Mouse (Mus musculus): Measurements from ENCODE around the gene Rpl32.
"Not testable (repeated sequence)": the region's sequence is repeated elsewhere in the genome, so short reads cannot be mapped to it uniquely, and the experiment has no call there.

The Rpl32 gene

GRCm38 (mm10) chr6:115808488-115809231 is at the start of gene Rpl32:
Gene Rpl32, minus strand, starts transcription at chr6:115808747.
- DNase-seq (ENCODE audit: low spot score), result peak; percentile 81

GRCm38 (mm10) chr6:115856361-115856745 is 47.8 kb upstream of the Rpl32 start:
- no peak for DNase-seq (ENCODE audit: low spot score)

- DNase-seq (ENCODE audit: low spot score), result no peak
Observed at GRCm38 (mm10) chr6:115855733-115856360, 47.3 kb upstream of the Rpl32 start.

- no peak for DNase-seq (ENCODE audit: low spot score)
Observed at GRCm38 (mm10) chr6:115854432-115854831, 45.9 kb upstream of the Rpl32 start.

DNA sequence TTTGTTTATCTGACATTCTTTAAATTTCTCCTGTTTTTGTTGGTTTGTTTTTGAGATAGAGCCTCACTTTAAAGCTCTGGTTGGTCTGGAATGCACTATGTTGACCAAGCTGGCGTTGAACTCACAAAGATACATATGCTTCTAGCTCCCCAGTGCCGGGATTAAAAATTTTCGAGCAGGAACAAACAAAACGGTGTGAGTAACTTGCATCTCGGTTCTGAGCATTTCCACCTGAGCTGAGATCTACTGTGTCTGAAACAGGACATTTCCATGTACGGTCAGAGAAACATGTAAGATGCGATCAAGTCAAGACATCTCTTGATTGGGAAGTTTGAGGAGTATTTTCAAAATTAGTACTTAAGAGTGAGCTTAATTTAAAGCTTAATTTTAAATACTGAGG is 45.4 kb upstream of the Rpl32 start:
- no peak for DNase-seq (ENCODE audit: low spot score)

GRCm38 (mm10) chr6:115853091-115853813 is 44.7 kb upstream of the Rpl32 start, which contains the start of the genes Mbd4 and Ift122:
Gene Mbd4, minus strand, starts transcription at chr6:115853371.
Gene Ift122, plus strand, starts transcription at chr6:115853470.
- peak; percentile 92 for DNase-seq (ENCODE audit: low spot score)

- no peak for DNase-seq (ENCODE audit: low spot score)
Observed at GRCm38 (mm10) chr6:115852446-115853090, 44.0 kb upstream of the Rpl32 start.

DNA sequence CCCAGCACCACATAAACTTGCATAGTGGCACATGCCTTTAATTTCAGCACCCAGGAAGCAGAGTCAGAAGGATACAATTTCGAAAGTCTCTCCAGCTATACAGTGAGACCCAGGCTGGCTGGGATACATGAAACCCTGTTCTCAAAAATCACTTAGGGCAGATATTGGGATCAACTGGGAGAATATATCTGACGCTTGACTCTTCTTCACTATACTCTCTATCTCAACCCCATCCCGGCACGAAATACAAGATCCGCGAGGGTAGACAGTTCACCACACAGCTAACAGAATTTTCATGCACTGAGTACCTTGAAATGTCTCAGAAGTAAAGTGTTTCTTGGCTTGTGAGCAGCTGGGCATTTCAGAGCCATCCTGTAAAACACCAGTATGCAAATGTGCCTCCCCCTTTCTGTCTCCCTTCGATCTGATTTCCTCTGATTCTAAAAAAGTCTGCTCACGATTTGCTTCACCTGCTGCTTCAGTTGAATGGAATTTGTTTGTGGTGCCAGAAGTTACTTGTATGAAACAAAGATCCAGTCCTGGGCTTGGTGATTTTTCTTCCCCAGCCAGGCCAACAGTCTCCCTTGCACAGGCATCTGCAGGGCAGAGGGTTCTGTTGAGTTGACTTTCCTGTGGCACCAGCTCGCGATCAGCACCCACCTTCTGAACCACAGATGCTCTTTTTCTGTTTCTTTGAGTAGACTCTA is 40.2 kb upstream of the Rpl32 start:
- DNase-seq (ENCODE audit: low spot score), result no peak

- DNase-seq (ENCODE audit: low spot score), result peak; percentile 49
Observed at GRCm38 (mm10) chr6:115846640-115847411, 38.3 kb upstream of the Rpl32 start.

DNA sequence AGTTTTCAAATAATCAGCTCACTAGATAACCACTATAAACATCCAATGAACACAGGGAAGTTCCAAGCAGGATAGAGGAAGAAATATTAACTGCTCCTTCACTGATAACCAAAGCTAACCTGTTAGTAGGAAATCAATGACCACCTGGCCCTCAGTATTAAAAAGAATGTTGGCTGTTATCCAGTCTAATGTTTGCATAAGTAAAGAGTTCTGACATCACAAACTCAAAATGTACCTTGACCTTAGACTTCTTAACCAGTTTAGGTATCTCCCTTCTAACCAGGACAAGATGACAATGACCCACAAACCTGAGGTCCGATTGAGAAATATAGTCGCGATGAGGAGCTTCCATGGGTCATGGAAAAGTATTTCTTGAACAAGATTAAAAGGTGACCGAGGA is 36.5 kb upstream of the Rpl32 start:
- DNase-seq (ENCODE audit: low spot score), result no peak

DNA sequence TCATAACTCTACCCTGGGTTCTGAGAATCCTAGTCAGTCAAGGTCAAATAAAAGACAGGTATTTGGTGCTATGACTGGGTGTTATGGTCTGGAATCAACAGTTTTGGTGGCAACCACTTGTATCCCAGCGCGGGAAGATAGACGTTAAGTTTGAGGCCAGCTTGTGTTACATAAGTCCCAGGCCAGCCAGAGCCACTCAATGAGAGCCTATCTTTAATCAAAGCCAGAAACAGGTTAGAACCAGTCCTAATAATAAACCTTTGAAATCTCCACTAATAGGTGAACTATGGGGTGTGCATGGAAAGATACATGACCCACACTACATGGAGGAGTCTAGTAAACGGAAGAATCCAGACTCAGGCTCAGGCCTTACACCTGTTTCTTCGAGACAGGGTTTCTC is 30.2 kb upstream of the Rpl32 start:
- no peak for DNase-seq (ENCODE audit: low spot score)

DNA sequence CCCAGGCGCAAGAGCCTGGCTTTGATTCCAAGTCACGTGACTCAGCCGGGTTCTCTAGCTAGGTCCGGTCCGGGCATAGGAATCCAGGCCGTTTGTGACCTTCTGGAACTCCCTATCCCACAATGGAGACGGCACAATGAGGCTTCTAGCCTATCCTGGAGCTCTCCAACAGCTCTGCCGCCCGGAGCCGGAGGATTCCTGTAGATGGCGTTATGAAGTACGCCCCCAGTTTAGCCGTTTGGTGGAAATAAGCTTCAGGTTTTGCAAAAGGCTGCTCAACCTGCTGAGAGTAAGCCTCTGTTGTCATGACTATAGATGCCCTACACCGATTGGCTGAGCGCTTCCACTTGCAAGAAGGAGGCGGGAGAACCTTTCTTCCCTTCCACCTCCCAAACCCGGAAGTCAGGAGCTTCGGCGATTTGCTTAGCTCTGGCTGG is 29.6 kb upstream of the Rpl32 start, which contains the start of gene Efcab12:
Gene Efcab12, minus strand, starts transcription at position 252 of the 437 bp plus-strand sequence.
- peak; percentile 46 for DNase-seq (ENCODE audit: low spot score)

- DNase-seq (ENCODE audit: low spot score), result no peak
Observed at GRCm38 (mm10) chr6:115833861-115834260, 25.3 kb upstream of the Rpl32 start.

GRCm38 (mm10) chr6:115832152-115832850 is 23.8 kb upstream of the Rpl32 start:
- no peak for DNase-seq (ENCODE audit: low spot score)

DNA sequence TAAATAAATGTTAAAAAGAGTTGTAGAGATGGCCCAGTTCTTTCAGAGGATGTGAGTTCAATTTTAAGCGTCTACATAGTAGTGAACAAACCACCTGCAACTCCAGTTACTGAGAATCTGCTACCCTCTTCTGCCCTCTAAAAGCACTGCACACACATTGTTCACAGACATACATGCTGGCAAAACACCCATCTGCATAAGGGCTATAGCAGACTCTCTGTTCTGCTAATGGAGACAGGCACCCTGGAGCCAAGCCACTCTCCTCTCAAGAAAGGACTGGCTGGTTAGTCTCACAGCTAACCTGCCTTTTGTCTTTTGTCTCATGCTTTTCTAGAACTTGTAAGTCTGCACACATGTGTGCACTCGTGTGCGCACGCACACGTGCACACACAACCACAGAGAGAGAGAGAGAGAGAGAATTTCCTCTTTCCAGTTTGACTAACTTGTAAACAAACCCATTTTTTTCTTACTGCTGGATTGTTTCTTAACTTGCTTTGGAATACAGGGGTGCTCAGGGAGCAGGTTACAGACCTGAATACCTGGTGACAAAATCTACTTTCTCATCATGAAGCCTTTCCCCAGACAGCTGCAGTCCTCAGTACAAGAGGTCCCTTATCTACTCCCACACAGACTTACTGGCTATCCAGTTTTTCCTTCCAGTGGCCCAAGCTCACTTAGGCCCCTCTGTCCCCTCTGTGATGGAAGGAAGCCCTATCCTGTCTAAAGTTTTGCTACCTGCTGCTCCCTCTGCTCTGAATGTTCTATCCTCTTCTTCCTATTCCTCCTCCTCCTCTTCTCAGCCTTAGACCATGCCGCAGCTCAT is 22.4 kb upstream of the Rpl32 start:
- DNase-seq (ENCODE audit: low spot score), result no peak

DNA sequence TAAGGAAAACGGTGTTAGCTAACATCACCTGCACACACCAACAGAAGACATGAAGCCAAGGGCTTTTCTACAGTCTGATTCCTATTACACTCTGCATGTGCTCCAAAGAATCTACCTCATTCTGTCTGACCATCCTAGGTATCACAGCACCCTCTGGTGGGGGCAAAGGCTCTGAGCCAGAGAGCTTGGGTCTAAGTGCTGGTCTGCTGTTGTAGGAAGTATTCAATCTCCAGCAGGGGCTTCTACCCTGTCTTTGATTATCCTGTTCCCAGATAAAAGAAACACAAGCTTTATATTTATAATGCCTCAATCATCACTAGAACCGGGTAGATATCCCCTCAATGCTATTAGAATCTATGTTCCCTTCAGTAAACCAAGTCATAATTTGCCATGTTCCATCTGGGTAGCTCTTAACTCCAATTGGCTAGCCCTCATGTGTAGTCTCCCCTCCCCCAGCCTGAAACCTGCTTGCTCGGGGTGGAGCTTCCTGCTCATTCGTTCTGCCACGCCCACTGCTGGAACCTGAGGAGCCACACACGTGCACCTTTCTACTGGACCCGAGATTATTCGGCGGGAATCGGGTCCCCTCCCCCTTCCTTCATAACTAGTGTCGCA is 15.4 kb upstream of the Rpl32 start:
- DNase-seq (ENCODE audit: low spot score), result not testable (repeated sequence)

DNA sequence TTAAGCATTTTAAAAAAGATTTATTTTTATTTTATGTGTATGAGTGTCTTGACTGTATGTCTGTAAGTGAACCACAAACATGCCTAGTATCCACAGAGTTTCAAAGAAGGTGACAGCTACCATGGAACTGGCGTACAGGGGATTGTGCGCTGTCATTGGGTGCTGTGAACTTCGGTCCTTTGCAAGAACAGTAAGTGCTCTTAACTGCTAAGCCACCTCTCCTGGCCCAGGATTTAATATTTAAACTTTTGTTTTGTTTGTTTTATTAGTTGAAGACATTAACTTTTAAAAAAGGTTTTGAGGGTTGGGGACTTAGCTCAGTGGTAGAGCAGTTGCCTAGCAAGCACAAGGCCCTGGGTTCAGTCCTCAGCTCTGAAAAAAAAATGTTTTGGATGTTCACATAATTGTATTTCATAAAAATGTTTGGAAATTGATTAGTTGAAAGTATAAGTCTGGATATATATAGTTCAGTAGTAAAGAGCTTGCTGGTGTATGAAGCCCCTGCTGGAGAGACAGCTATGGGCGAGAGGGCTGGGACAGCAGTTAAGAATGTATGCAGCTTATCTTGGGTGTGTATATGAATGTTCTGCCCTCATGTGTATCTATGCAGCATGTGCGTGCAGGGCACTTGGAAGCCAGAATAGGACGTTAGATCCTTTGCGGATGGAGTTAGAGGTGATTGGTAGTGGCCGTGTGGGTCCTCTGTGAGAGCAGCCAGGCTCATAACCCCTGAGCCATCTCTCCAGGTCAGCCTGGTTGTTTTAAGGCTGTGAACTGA is 12.9 kb upstream of the Rpl32 start:
- no peak for DNase-seq (ENCODE audit: low spot score)

GRCm38 (mm10) chr6:115818129-115818528 is 9.6 kb upstream of the Rpl32 start:
- DNase-seq (ENCODE audit: low spot score), result no peak

Data from ovary, postnatal 14 days (tissue).